Mouse (Mus musculus) liver, postnatal 0 days (tissue): Measurements from ENCODE around the gene Med24. TPM values are rescaled to one million over a fixed set of nuclear protein-coding genes. Genes with fewer than 3 reads are reported as not detected.

ENCODE experiments used
- ATAC-seq: fragments of 200-750 bp; cut with Nextera tagmentation; 2 replicates; pipeline ENCODE4 v1.8.0; 2017; ENCODE audit warnings: mild to moderate bottlenecking, moderate library complexity
- DNase-seq: peaks from one replicate; pipeline ENCODE4 v3.0.0-alpha.2; 2016
- H3K27ac ChIP-seq: fragments of 300-500 bp; sonication (generic); 2 replicates; pipeline ENCODE4 v1.5.1; 2014; ENCODE audit warnings: antibody characterized with exemption, moderate library complexity, mild to moderate bottlenecking, low read depth
- H3K27me3 ChIP-seq: fragments of 300-500 bp; sonication (generic); 2 replicates; pipeline ENCODE4 v1.6.1; 2014; ENCODE audit warnings: low read length, control low read depth, mixed read lengths; ENCODE audit not compliant: insufficient read depth
- H3K36me3 ChIP-seq: fragments of 300-500 bp; sonication (generic); replicated peaks from 2 replicates; pipeline ENCODE4 v1.6.1; 2014; ENCODE audit warnings: mild to moderate bottlenecking, control low read depth, low read length, moderate library complexity, mixed read lengths; ENCODE audit not compliant: insufficient read depth
- H3K4me1 ChIP-seq: fragments of 300-500 bp; sonication (generic); 2 replicates; pipeline ENCODE4 v1.6.1; 2014; ENCODE audit warnings: antibody characterized with exemption, mild to moderate bottlenecking, control low read depth; ENCODE audit not compliant: insufficient read depth
- H3K4me2 ChIP-seq: fragments of 300-500 bp; sonication (generic); 2 replicates; pipeline ENCODE4 v1.6.1; 2014; ENCODE audit warnings: low read depth, mild to moderate bottlenecking, low read length, moderate library complexity, mixed read lengths
- H3K4me3 ChIP-seq: fragments of 300-500 bp; sonication (generic); 2 replicates; pipeline ENCODE4 v1.5.1; 2014; ENCODE audit warnings: low read depth, low read length
- H3K9ac ChIP-seq: fragments of 300-500 bp; sonication (generic); replicated peaks from 2 replicates; pipeline ENCODE4 v1.6.1; 2014; ENCODE audit warnings: mild to moderate bottlenecking, moderate library complexity
- H3K9me3 ChIP-seq: fragments of 300-500 bp; sonication (generic); 2 replicates; pipeline ENCODE4 v1.6.1; 2016; ENCODE audit warnings: mild to moderate bottlenecking, control low read depth, low read length, mixed read lengths
- CTCF ChIP-seq: sonication (generic); IDR thresholded peaks from 2 replicates; pipeline ENCODE4 v1.5.1; 2016; ENCODE audit warnings: antibody characterized with exemption, low read depth
- EP300 ChIP-seq: IDR thresholded peaks from 2 replicates; pipeline ENCODE4 v1.6.1; 2016; ENCODE audit warnings: antibody characterized with exemption, low read depth, mild to moderate bottlenecking
- WGBS: fragments of 180-500 bp; shearing (Covaris S2); extraction: QIAGEN DNeasy Blood & Tissue Kit; methylation state at CpG from one replicate; pipeline ENCODE4 v1.1.7; 2014; ENCODE audit not compliant: insufficient replicate concordance; 5-methylcytosine and 5-hydroxymethylcytosine counted together
- polyA plus RNA-seq: library from polyadenylated mRNA; unstranded; fragments of >200 nt; fragmentation: Nextera tagmentation; extraction: Ambion mirVana; gene quantifications from 2 replicates; pipeline ENCODE4 v1.2.1, GENCODE M21; 2015

Med24 gene
- polyA plus RNA-seq, 1 experiment from 2014 or later: 10.9 TPM

DNA sequence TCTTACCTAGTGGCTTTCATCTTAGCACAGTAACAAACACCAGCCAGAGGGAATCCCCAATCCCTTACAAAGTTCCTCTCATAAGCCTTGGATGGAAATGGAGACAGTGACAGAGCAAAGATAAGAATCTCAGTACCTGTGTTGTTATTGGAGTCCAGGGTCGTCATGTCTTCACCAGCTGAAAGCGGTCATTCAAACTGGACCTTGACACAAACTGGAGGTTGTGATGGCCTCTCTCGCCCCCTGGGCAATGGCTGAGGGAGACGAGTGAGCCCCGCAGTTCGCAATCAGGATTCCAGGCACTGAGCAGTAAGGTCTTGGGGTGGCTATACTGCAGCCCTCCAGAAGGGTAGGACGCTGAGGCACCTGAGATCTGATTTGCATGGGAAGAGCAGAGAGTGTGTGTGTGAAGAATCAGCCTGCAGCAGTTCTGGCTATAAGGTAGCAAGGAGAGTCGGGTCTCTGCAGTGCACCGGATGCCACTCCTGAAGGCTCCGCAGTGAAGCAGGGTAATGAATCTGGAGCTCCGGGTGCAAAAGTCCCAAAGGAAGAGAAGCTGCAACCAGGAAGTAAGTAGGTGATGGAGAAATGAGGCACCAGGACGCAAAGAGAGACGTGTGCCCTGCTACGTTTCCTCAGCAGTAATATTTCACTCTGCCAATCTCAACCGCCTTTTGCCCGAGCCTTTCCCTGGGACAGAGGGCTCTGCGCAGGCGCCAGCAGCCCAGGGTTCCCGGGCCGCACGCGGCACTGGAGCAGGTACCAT is 45.5 kb upstream of the Med24 start, which contains the start of gene Nr1d1:
Gene Nr1d1, minus strand, starts transcription at position 752 of the 766 bp plus-strand sequence.
- H3K4me3 ChIP-seq: peak within 1 kb of the TSS; percentile 53
- DNase-seq (no peak), ATAC-seq (no peak)
- H3K4me2 ChIP-seq: peak within 1 kb of the TSS; percentile 80
- H3K27me3 ChIP-seq: no peaks in the 10 kb centered on the region
- H3K9me3 ChIP-seq: no peaks in the 10 kb centered on the region
- peaks cover 61% of the 10 kb centered on the region for H3K4me1 ChIP-seq
- H3K9ac ChIP-seq: peak within 1 kb of the TSS; percentile 84
- TF ChIP-seq CTCF (no peak), EP300 (no peak)
- under 1% methylated on average over 22 of the region's 22 CpGs for WGBS
- peak within 1 kb of the TSS; percentile 94 for H3K27ac ChIP-seq
- peaks cover 10% of the 10 kb centered on the region for H3K36me3 ChIP-seq

DNA sequence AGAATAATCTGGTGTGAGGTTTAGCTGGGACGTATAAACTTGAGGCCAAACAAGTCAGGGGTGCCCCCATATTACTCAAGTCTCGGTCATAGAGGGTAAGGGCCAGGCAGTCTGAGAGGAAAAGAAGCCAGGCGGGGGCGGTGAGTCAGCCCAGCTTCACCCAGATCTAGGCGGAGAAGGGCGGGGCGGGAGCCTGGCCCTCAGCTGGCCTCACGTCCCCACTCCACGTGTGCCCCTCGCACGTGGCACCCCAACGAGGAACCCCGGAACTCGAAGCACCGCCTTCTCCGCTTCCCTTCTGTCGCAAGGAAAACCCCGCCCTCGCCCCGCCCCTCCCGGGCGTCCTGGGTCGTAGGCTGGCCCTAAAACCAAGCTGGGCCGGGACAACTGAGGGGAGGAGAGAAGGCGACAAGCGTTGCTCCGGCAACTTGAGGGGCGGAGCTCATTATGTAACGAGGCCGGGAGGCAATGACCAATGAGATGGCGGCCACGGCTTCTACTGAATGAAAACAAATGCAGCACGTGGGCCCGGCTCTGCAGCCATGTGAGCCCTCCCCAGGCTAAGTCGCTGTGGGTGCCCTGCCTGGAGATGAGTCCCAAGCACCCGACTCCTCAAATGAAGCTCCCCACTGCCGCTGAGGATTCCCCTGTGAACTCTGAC is 44.5 kb upstream of the Med24 start:
- Histone ChIP-seq H3K27ac (peak overlapping the region; percentile 94), H3K4me1 (peaks cover 70% of the 10 kb centered on the region)
- WGBS: under 1% methylated on average over 34 of the region's 37 CpGs

DNA sequence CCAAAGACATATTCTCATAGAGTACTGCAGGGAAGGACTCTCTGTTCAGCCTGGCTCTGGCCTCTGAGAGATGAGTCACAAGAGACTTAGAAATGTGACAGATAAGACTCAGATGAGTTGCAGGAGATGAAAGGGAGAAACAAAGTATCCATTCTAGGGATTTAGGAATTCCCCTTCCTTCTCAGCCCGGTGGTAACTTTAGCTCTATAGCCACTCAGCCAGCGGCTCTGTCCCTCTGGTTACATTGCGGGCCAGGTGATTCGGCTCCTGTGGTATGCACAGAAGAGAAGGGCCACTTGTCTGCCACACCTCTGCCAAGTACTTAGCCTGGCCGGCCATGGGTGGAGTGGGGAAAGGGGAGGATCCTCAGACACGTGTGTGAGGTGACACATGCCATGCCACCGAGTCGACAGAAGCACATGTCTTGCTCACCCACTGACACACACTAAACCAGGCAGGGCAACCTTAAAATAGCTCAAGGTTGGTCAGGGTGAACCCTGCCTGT is 43.5 kb upstream of the Med24 start:
- Histone ChIP-seq H3K27ac (peak overlapping the region; percentile 71; the same call in 1 of the 2 replicates), H3K4me2 (peak overlapping the region; percentile 80), H3K4me3 (0 out of 2 replicates have a peak overlapping the region, but pooled peaks have one; percentile 53), H3K4me1 (peaks cover 80% of the 10 kb centered on the region), H3K9me3 (no peaks in the 10 kb centered on the region), H3K27me3 (no peaks in the 10 kb centered on the region), H3K36me3 (peaks cover 18% of the 10 kb centered on the region), H3K9ac (peak overlapping the region; percentile 36; the same call in 1 of the 2 replicates)
- ATAC-seq (no peak), DNase-seq (peak; percentile 32)
- 47% methylated on average over 8 of the region's 8 CpGs for WGBS
- no peak for TF ChIP-seq CTCF
- TF ChIP-seq EP300: no peak

More for the DNA sequence above, 44.5 kb upstream of the Med24 start:
- H3K9me3 ChIP-seq: no peaks in the 10 kb centered on the region
- H3K4me3 ChIP-seq: peak overlapping the region; percentile 53
- H3K36me3 ChIP-seq: peaks cover 18% of the 10 kb centered on the region
- DNase-seq (peak; percentile 100), ATAC-seq (peak; percentile 86)
- no peaks in the 10 kb centered on the region for H3K27me3 ChIP-seq
- TF ChIP-seq EP300: peak; percentile 79
- peak; percentile 15; the same call in 1 of the 2 replicates for TF ChIP-seq CTCF
- peak overlapping the region; percentile 84 for H3K9ac ChIP-seq
- peak overlapping the region; percentile 80 for H3K4me2 ChIP-seq

DNA sequence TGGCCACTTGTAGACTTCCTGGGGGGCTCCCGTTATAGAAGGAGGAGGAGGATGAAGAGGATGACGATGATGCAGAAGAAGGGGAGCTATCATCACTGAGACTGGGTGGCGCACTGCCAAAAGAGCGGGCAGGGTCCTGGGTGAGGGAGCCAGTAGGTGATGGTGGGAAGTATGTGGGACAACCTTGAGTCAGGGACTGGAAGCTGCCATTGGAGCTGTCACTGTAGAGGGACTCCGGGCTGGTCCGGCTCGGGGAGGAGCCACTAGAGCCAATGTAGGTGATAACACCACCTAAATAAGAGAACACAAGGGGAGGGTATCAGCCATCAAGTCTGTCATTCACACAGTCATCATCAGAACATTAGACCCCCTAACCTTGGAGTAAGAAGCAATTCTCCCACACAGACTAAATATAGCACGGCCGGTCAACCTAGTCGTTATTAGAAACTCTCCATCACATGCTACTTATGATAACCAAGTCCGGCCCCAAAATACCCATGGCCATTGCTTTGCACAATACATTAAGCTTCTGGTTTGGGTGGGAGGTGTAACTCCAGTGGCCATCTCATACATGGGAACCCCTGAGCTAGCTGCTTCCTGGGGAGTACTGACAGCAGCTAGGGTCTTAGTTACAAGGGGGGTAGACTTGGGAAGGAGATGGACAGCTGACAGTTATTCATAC is 42.8 kb upstream of the Med24 start:
- Histone ChIP-seq H3K9me3 (no peaks in the 10 kb centered on the region), H3K9ac (no peak overlapping the region), H3K4me3 (no peak overlapping the region), H3K27ac (0 out of 2 replicates have a peak overlapping the region, but pooled peaks have one; percentile 71), H3K4me1 (peaks cover 79% of the 10 kb centered on the region), H3K4me2 (no peak overlapping the region), H3K36me3 (peaks cover 18% of the 10 kb centered on the region), H3K27me3 (no peaks in the 10 kb centered on the region)
- DNase-seq (peak; percentile 14), ATAC-seq (no peak)
- WGBS: 79% methylated on average over 11 of the region's 11 CpGs
- no peak for TF ChIP-seq CTCF
- TF ChIP-seq EP300: no peak

DNA sequence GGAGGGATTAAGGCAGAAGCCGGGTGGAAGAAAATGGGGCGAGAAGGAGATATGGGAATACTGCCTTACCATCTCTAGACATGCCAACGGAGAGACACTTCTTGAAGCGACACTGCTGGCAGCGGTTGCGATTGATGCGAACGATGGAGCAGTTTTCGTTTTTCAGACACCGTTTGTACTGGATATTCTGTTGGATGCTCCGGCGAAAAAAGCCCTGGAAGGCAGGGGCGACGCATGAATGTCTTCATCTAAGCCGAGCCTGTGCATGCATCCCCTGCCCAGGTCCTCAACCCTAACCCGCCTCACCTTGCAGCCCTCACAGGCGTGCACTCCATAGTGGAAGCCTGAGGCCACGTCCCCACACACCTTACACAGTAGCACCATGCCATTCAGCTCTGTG is 41.9 kb upstream of the Med24 start:
- TF ChIP-seq CTCF (no peak), EP300 (no peak)
- no peak overlapping the region for H3K9ac ChIP-seq
- no peak overlapping the region for H3K4me2 ChIP-seq
- ATAC-seq: no peak
- no peaks in the 10 kb centered on the region for H3K9me3 ChIP-seq
- peak; percentile 13 for DNase-seq
- WGBS: 88% methylated on average over 18 of the region's 18 CpGs
- peaks cover 18% of the 10 kb centered on the region for H3K36me3 ChIP-seq
- peaks cover 77% of the 10 kb centered on the region for H3K4me1 ChIP-seq
- H3K27me3 ChIP-seq: no peaks in the 10 kb centered on the region
- 0 out of 2 replicates have a peak overlapping the region, but pooled peaks have one; percentile 2 for H3K27ac ChIP-seq
- H3K4me3 ChIP-seq: no peak overlapping the region
